Mouse (Mus musculus) stomach, embryonic 16.5 days (tissue): ENCODE measurements around the gene Pfkfb2. TPM values are rescaled to one million over a fixed set of nuclear protein-coding genes. Genes with fewer than 3 reads are reported as not detected.

Source experiments
- ATAC-seq: fragments of 200-750 bp; cut with Nextera tagmentation; 2 replicates; pipeline ENCODE4 v1.8.0; 2017; ENCODE audit warnings: moderate number of reproducible peaks, moderate TSS enrichment; ENCODE audit not compliant: insufficient read depth, low FRiP score
- H3K27ac ChIP-seq: fragments of 300-500 bp; sonication (generic); 2 replicates; pipeline ENCODE4 v1.5.1; 2014; ENCODE audit warnings: low read length
- H3K27me3 ChIP-seq: fragments of 300-500 bp; sonication (generic); 2 replicates; pipeline ENCODE4 v1.6.1; 2014; ENCODE audit warnings: low read length, control low read depth, mixed read lengths; ENCODE audit not compliant: control insufficient read depth, insufficient read depth
- H3K36me3 ChIP-seq: fragments of 300-500 bp; sonication (generic); 2 replicates; pipeline ENCODE4 v1.6.1; 2014; ENCODE audit warnings: low read length; ENCODE audit not compliant: control insufficient read depth, insufficient read depth
- H3K4me1 ChIP-seq: fragments of 300-500 bp; sonication (generic); 2 replicates; pipeline ENCODE4 v1.6.1; 2014; ENCODE audit warnings: low read length, control low read depth, mixed read lengths; ENCODE audit not compliant: control insufficient read depth, insufficient read depth
- H3K4me2 ChIP-seq: fragments of 300-500 bp; sonication (generic); 2 replicates; pipeline ENCODE4 v1.6.1; 2014; ENCODE audit warnings: low read depth, low read length, mixed read lengths
- H3K4me3 ChIP-seq: fragments of 300-500 bp; sonication (generic); replicated peaks from 2 replicates; pipeline ENCODE4 v1.5.1; 2014; ENCODE audit warnings: mild to moderate bottlenecking, low read length
- H3K9ac ChIP-seq: fragments of 300-500 bp; sonication (generic); 2 replicates; pipeline ENCODE4 v1.6.1; 2014; ENCODE audit warnings: low read length
- H3K9me3 ChIP-seq: fragments of 300-500 bp; sonication (generic); replicated peaks from 2 replicates; pipeline ENCODE4 v1.6.1; 2016; ENCODE audit warnings: low read length, control low read depth; ENCODE audit not compliant: control insufficient read depth
- WGBS: fragments of 180-500 bp; shearing (Covaris S2); extraction: QIAGEN DNeasy Blood & Tissue Kit; methylation state at CpG from one replicate; pipeline ENCODE4 v1.1.7; 2014; 5-methylcytosine and 5-hydroxymethylcytosine counted together
- polyA plus RNA-seq: library from polyadenylated mRNA; unstranded; fragments of >200 nt; fragmentation: Nextera tagmentation; extraction: Ambion mirVana; gene quantifications from 2 replicates; pipeline ENCODE4 v1.2.1, GENCODE M21; 2015

Pfkfb2 gene
- 11.3 and 11.6 TPM in 2 replicates for polyA plus RNA-seq

GRCm38 (mm10) chr1:130729153-130729552 is at the start of gene Pfkfb2:
Gene Pfkfb2 (minus strand): TSS chr1:130729253.
- WGBS = 75% methylated on average over 2 of the region's 2 CpGs

DNA sequence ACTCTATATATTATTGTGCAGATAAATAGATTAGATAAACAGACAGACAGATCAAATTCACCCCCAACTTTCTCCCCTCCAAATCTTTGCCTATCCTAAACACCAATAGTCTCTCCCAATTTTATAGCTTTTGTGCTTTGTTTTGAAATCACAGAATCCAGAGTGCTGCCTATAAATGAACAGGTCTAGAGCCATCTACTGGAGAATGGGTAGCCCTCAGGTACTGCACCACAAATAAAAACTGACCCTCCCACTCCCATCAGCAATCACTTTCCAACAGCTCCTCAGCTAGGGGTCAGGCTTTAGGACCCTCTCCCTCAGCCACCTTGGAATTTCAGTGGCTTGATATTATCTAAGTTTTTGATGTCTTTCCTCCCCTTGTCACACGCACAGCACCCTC is 47.6 kb upstream of the Pfkfb2 start:
- 56% methylated on average over 1 of the region's 1 CpGs for WGBS
- Histone ChIP-seq H3K4me2 (no peak overlapping the region), H3K4me1 (no peaks in the 10 kb centered on the region), H3K27ac (no peak overlapping the region), H3K36me3 (no peaks in the 10 kb centered on the region), H3K27me3 (no peaks in the 10 kb centered on the region), H3K9me3 (no peaks in the 10 kb centered on the region), H3K4me3 (no peak overlapping the region), H3K9ac (no peak overlapping the region)
- no peak for ATAC-seq

More at GRCm38 (mm10) chr1:130729153-130729552, at the start of gene Pfkfb2:
- no peak for ATAC-seq
- Histone ChIP-seq H3K36me3 (no peaks in the 10 kb centered on the region), H3K4me3 (no peak within 1 kb of the TSS), H3K27ac (no peak within 1 kb of the TSS), H3K27me3 (no peaks in the 10 kb centered on the region), H3K4me1 (0 out of 2 replicates have a peak, but pooled peaks cover 4% of the 10 kb centered on the region), H3K9ac (no peak within 1 kb of the TSS), H3K9me3 (no peaks in the 10 kb centered on the region), H3K4me2 (no peak within 1 kb of the TSS)

GRCm38 (mm10) chr1:130775691-130776331 is 46.8 kb upstream of the Pfkfb2 start:
- no peak overlapping the region for H3K4me3 ChIP-seq
- no peaks in the 10 kb centered on the region for H3K9me3 ChIP-seq
- no peak for ATAC-seq
- WGBS = 67% methylated on average over 7 of the region's 7 CpGs
- no peak overlapping the region for H3K9ac ChIP-seq
- H3K27ac ChIP-seq = peak overlapping the region; percentile 14; the same call in 1 of the 2 replicates
- no peaks in the 10 kb centered on the region for H3K27me3 ChIP-seq
- no peaks in the 10 kb centered on the region for H3K36me3 ChIP-seq
- H3K4me2 ChIP-seq = no peak overlapping the region
- H3K4me1 ChIP-seq = no peaks in the 10 kb centered on the region

DNA sequence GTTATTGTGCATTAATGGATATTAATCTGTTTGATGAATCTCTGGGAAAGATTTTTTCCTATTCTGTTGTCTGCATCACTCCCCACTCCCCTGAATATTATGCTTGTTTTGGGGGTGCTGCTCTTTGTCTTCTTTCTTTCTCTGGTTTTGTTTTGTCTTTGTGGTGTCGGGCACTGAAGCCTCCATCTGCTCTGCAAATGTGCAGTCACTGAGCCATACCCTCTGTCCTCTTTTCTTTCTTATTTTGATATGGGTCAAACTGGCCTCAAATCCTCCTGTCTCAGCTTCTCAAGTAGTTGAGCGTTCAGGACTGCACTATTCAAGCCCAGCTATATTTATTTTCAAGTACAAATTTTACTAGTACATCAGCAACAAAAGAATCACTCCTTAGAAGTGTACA is 46.2 kb upstream of the Pfkfb2 start:
- H3K27me3 ChIP-seq = no peaks in the 10 kb centered on the region
- no peak overlapping the region for H3K4me2 ChIP-seq
- H3K9me3 ChIP-seq = no peaks in the 10 kb centered on the region
- H3K4me3 ChIP-seq = no peak overlapping the region
- H3K36me3 ChIP-seq = no peaks in the 10 kb centered on the region
- ATAC-seq = no peak
- H3K9ac ChIP-seq = no peak overlapping the region
- H3K27ac ChIP-seq = no peak overlapping the region; the same call in 1 of the 2 replicates
- no peaks in the 10 kb centered on the region for H3K4me1 ChIP-seq
- WGBS = 80% methylated on average over 2 of the region's 2 CpGs

- Histone ChIP-seq H3K9ac (no peak overlapping the region), H3K4me3 (no peak overlapping the region), H3K9me3 (no peaks in the 10 kb centered on the region), H3K27me3 (no peaks in the 10 kb centered on the region), H3K27ac (peak overlapping the region; percentile 58; the same call in 1 of the 2 replicates), H3K36me3 (no peaks in the 10 kb centered on the region), H3K4me2 (no peak overlapping the region), H3K4me1 (no peaks in the 10 kb centered on the region)
- WGBS = 57% methylated on average over 3 of the region's 3 CpGs
- no peak for ATAC-seq
These were observed 42.0 kb upstream of the Pfkfb2 start for GRCm38 (mm10) chr1:130770981-130771494.

DNA sequence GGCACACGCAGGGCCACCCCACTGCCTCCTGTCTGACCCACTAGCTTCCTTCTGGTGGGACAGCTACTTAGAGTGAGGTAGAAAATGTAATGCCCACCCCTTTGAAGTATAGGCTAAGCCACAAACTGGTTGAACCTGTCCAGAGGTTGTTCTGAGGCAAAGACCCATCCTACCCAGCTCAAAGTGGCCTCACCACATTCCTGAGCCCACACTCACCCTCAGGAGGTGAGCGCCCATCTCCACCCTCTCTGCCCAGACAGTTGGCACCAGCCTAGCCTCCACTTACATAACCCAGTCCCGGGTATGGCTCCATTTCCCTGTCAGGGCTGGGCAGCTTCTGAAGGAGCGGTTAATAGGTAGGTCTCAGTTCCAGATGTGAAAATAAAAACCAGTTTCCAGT is 41.4 kb upstream of the Pfkfb2 start:
- Histone ChIP-seq H3K4me2 (no peak overlapping the region), H3K9ac (no peak overlapping the region), H3K9me3 (no peaks in the 10 kb centered on the region), H3K36me3 (no peaks in the 10 kb centered on the region), H3K4me1 (no peaks in the 10 kb centered on the region), H3K4me3 (no peak overlapping the region), H3K27ac (peak overlapping the region; percentile 58), H3K27me3 (no peaks in the 10 kb centered on the region)
- ATAC-seq = peak; percentile 89
- 70% methylated on average over 4 of the region's 4 CpGs for WGBS

GRCm38 (mm10) chr1:130769925-130770324 is 40.9 kb upstream of the Pfkfb2 start:
- ATAC-seq = no peak
- H3K9ac ChIP-seq = no peak overlapping the region
- no peaks in the 10 kb centered on the region for H3K9me3 ChIP-seq
- no peak overlapping the region for H3K4me2 ChIP-seq
- 85% methylated on average over 2 of the region's 2 CpGs for WGBS
- peak overlapping the region; percentile 56 for H3K27ac ChIP-seq
- H3K36me3 ChIP-seq = no peaks in the 10 kb centered on the region
- H3K4me1 ChIP-seq = no peaks in the 10 kb centered on the region
- H3K27me3 ChIP-seq = no peaks in the 10 kb centered on the region
- no peak overlapping the region for H3K4me3 ChIP-seq

GRCm38 (mm10) chr1:130767066-130767465 is 38.0 kb upstream of the Pfkfb2 start:
- Histone ChIP-seq H3K4me2 (no peak overlapping the region), H3K9ac (no peak overlapping the region), H3K36me3 (no peaks in the 10 kb centered on the region), H3K27me3 (no peaks in the 10 kb centered on the region), H3K4me1 (no peaks in the 10 kb centered on the region), H3K9me3 (no peaks in the 10 kb centered on the region), H3K4me3 (no peak overlapping the region), H3K27ac (no peak overlapping the region)
- ATAC-seq = no peak
- WGBS = 82% methylated on average over 5 of the region's 5 CpGs

- Histone ChIP-seq H3K9me3 (no peaks in the 10 kb centered on the region), H3K27ac (peak overlapping the region; percentile 84), H3K4me3 (no peak overlapping the region), H3K36me3 (no peaks in the 10 kb centered on the region), H3K9ac (no peak overlapping the region), H3K4me2 (peak overlapping the region; percentile 26; the same call in 1 of the 2 replicates), H3K27me3 (no peaks in the 10 kb centered on the region), H3K4me1 (no peaks in the 10 kb centered on the region)
- WGBS = 56% methylated on average over 12 of the region's 12 CpGs
- peak; percentile 93 for ATAC-seq
These were observed 35.0 kb upstream of the Pfkfb2 start for GRCm38 (mm10) chr1:130764027-130764461.
